Mouse (Mus musculus): ENCODE data around the gene Fgf22. TPM values are rescaled to one million over a fixed set of nuclear protein-coding genes. Genes with fewer than 3 reads are reported as not detected.

Gene Fgf22
- polyA plus RNA-seq, 1 experiment from 2014 or later, result not detected

- no peak overlapping the region for H3K27ac ChIP-seq (ENCODE audit: low read depth, low read length)
- H3K9ac ChIP-seq (ENCODE audit: low read depth, low read length), result no peak overlapping the region
- no peaks in the 10 kb centered on the region for H3K36me3 ChIP-seq (ENCODE audit: control insufficient read depth, insufficient read depth)
- H3K9me3 ChIP-seq (ENCODE audit: control insufficient read depth), result no peaks in the 10 kb centered on the region
- no peak overlapping the region for H3K4me3 ChIP-seq (ENCODE audit: low read depth, low read length)
- H3K4me2 ChIP-seq (replicated peaks; ENCODE audit: low read depth), result no peak overlapping the region
- H3K4me1 ChIP-seq (replicated peaks; ENCODE audit: control insufficient read depth, insufficient read depth, low read length), result no peaks in the 10 kb centered on the region; the same call in 1 of the 2 replicates
- WGBS, result 81% methylated on average over 5 of the region's 5 CpGs
- ATAC-seq, result no peak
- TF ChIP-seq CTCF (IDR thresholded peaks at IDR 0.05; ENCODE audit: low read depth), result no peak
- H3K27me3 ChIP-seq (replicated peaks; ENCODE audit: control insufficient read depth, insufficient read depth, low read length), result no peaks in the 10 kb centered on the region
Observed at GRCm38 (mm10) chr10:79781956-79782355, 27.1 kb downstream of the Fgf22 start.

- Histone ChIP-seq H3K27me3 (replicated peaks; ENCODE audit: control insufficient read depth, insufficient read depth, low read length) (no peaks in the 10 kb centered on the region), H3K4me2 (replicated peaks; ENCODE audit: low read depth) (no peak overlapping the region), H3K4me3 (ENCODE audit: low read depth, low read length) (no peak overlapping the region), H3K27ac (ENCODE audit: low read depth, low read length) (no peak overlapping the region), H3K9me3 (ENCODE audit: control insufficient read depth) (no peaks in the 10 kb centered on the region), H3K36me3 (ENCODE audit: control insufficient read depth, insufficient read depth) (no peaks in the 10 kb centered on the region), H3K4me1 (replicated peaks; ENCODE audit: control insufficient read depth, insufficient read depth, low read length) (no peaks in the 10 kb centered on the region; the same call in 1 of the 2 replicates), H3K9ac (ENCODE audit: low read depth, low read length) (no peak overlapping the region)
- peak; percentile 63 for TF ChIP-seq CTCF (IDR thresholded peaks at IDR 0.05; ENCODE audit: low read depth)
- WGBS, result 67% methylated on average over 7 of the region's 7 CpGs
- ATAC-seq, result no peak
Observed at GRCm38 (mm10) chr10:79783050-79783449, 28.2 kb downstream of the Fgf22 start.

- Histone ChIP-seq H3K9me3 (ENCODE audit: control insufficient read depth) (no peaks in the 10 kb centered on the region), H3K27ac (ENCODE audit: low read depth, low read length) (no peak overlapping the region), H3K9ac (ENCODE audit: low read depth, low read length) (no peak overlapping the region), H3K36me3 (ENCODE audit: control insufficient read depth, insufficient read depth) (no peaks in the 10 kb centered on the region), H3K4me2 (replicated peaks; ENCODE audit: low read depth) (no peak overlapping the region), H3K4me3 (ENCODE audit: low read depth, low read length) (no peak overlapping the region), H3K27me3 (replicated peaks; ENCODE audit: control insufficient read depth, insufficient read depth, low read length) (no peaks in the 10 kb centered on the region), H3K4me1 (replicated peaks; ENCODE audit: control insufficient read depth, insufficient read depth, low read length) (no peaks in the 10 kb centered on the region; the same call in 1 of the 2 replicates)
- ATAC-seq, result no peak
- 52% methylated on average over 27 of the region's 27 CpGs for WGBS
- peak; percentile 68 for TF ChIP-seq CTCF (IDR thresholded peaks at IDR 0.05; ENCODE audit: low read depth)
Observed at GRCm38 (mm10) chr10:79783920-79784800, 29.3 kb downstream of the Fgf22 start.

- H3K27ac ChIP-seq (ENCODE audit: low read depth, low read length), result no peak overlapping the region
- no peaks in the 10 kb centered on the region for H3K36me3 ChIP-seq (ENCODE audit: control insufficient read depth, insufficient read depth)
- H3K4me2 ChIP-seq (replicated peaks; ENCODE audit: low read depth), result no peak overlapping the region
- H3K4me3 ChIP-seq (ENCODE audit: low read depth, low read length), result no peak overlapping the region
- H3K9me3 ChIP-seq (ENCODE audit: control insufficient read depth), result no peaks in the 10 kb centered on the region
- H3K4me1 ChIP-seq (replicated peaks; ENCODE audit: control insufficient read depth, insufficient read depth, low read length), result no peaks in the 10 kb centered on the region
- no peaks in the 10 kb centered on the region for H3K27me3 ChIP-seq (replicated peaks; ENCODE audit: control insufficient read depth, insufficient read depth, low read length)
- no peak for ATAC-seq
- 38% methylated on average over 7 of the region's 7 CpGs for WGBS
- H3K9ac ChIP-seq (ENCODE audit: low read depth, low read length), result no peak overlapping the region
- TF ChIP-seq CTCF (IDR thresholded peaks at IDR 0.05; ENCODE audit: low read depth), result peak; percentile 87
Observed at GRCm38 (mm10) chr10:79788386-79789158, 33.7 kb downstream of the Fgf22 start.

- Histone ChIP-seq H3K36me3 (ENCODE audit: control insufficient read depth, insufficient read depth) (no peaks in the 10 kb centered on the region), H3K27ac (ENCODE audit: low read depth, low read length) (no peak overlapping the region), H3K4me1 (replicated peaks; ENCODE audit: control insufficient read depth, insufficient read depth, low read length) (no peaks in the 10 kb centered on the region; the same call in 1 of the 2 replicates), H3K9me3 (ENCODE audit: control insufficient read depth) (no peaks in the 10 kb centered on the region), H3K4me3 (ENCODE audit: low read depth, low read length) (no peak overlapping the region), H3K9ac (ENCODE audit: low read depth, low read length) (no peak overlapping the region), H3K27me3 (replicated peaks; ENCODE audit: control insufficient read depth, insufficient read depth, low read length) (no peaks in the 10 kb centered on the region), H3K4me2 (replicated peaks; ENCODE audit: low read depth) (no peak overlapping the region)
- ATAC-seq, result no peak
- 61% methylated on average over 2 of the region's 2 CpGs for WGBS
- TF ChIP-seq CTCF (IDR thresholded peaks at IDR 0.05; ENCODE audit: low read depth), result no peak
Observed at GRCm38 (mm10) chr10:79789581-79789980, 34.7 kb downstream of the Fgf22 start.

GRCm38 (mm10) chr10:79790861-79791260, 36.0 kb downstream of the Fgf22 start, which contains the start of gene Prss57:
TSS of gene Prss57 (minus strand) at chr10:79790961.
- H3K9ac ChIP-seq (ENCODE audit: low read depth, low read length), result no peak within 1 kb of the TSS
- H3K4me2 ChIP-seq (replicated peaks; ENCODE audit: low read depth), result no peak within 1 kb of the TSS
- TF ChIP-seq CTCF (IDR thresholded peaks at IDR 0.05; ENCODE audit: low read depth), result no peak
- H3K27ac ChIP-seq (ENCODE audit: low read depth, low read length), result no peak within 1 kb of the TSS
- H3K4me1 ChIP-seq (replicated peaks; ENCODE audit: control insufficient read depth, insufficient read depth, low read length), result no peaks in the 10 kb centered on the region; the same call in 1 of the 2 replicates
- H3K36me3 ChIP-seq (ENCODE audit: control insufficient read depth, insufficient read depth), result no peaks in the 10 kb centered on the region
- WGBS, result 92% methylated on average over 4 of the region's 4 CpGs
- H3K4me3 ChIP-seq (ENCODE audit: low read depth, low read length), result no peak within 1 kb of the TSS
- ATAC-seq, result no peak
- H3K27me3 ChIP-seq (replicated peaks; ENCODE audit: control insufficient read depth, insufficient read depth, low read length), result no peaks in the 10 kb centered on the region
- H3K9me3 ChIP-seq (ENCODE audit: control insufficient read depth), result no peaks in the 10 kb centered on the region
